Mouse (Mus musculus) erythroblast, embryonic 14.5 days (primary cell): ENCODE data around the gene Gpm6a. TPM values are rescaled to one million over a fixed set of nuclear protein-coding genes. Genes with fewer than 3 reads are reported as not detected.

ENCODE experiments used
- H3K27me3 ChIP-seq: 2 replicates; pipeline ENCODE4 v1.6.1; 2012; ENCODE audit warnings: inconsistent platforms; ENCODE audit not compliant: control insufficient read depth
- H3K36me3 ChIP-seq: 2 replicates; pipeline ENCODE4 v1.6.1; 2012; ENCODE audit warnings: mild to moderate bottlenecking, inconsistent platforms; ENCODE audit not compliant: control insufficient read depth
- H3K4me1 ChIP-seq: 2 replicates; pipeline ENCODE4 v1.6.1; 2012; ENCODE audit warnings: inconsistent platforms; ENCODE audit not compliant: control insufficient read depth
- H3K4me3 ChIP-seq: replicated peaks from 2 replicates; pipeline ENCODE3; 2012; ENCODE audit warnings: moderate library complexity, mild to moderate bottlenecking, inconsistent platforms
- H3K9me3 ChIP-seq: 2 replicates; pipeline ENCODE4 v1.6.1; 2012; ENCODE audit warnings: low read length, inconsistent platforms, mixed read lengths; ENCODE audit not compliant: control insufficient read depth
- GATA1 ChIP-seq: IDR thresholded peaks from 2 replicates; pipeline ENCODE4 v1.6.1; 2012; ENCODE audit warnings: low read length, inconsistent platforms, mixed read lengths
- TAL1 ChIP-seq: IDR thresholded peaks from 3 replicates; pipeline ENCODE4 v1.6.1; 2012; ENCODE audit warnings: low read length, inconsistent platforms, mixed read lengths
- polyA plus RNA-seq: library from polyadenylated mRNA; stranded (reverse); fragments of >175 nt; gene quantifications from 2 replicates; pipeline ENCODE4 v1.2.3, GENCODE M21; 2012

Gene Gpm6a
- polyA plus RNA-seq, 1 experiment = not detected

DNA sequence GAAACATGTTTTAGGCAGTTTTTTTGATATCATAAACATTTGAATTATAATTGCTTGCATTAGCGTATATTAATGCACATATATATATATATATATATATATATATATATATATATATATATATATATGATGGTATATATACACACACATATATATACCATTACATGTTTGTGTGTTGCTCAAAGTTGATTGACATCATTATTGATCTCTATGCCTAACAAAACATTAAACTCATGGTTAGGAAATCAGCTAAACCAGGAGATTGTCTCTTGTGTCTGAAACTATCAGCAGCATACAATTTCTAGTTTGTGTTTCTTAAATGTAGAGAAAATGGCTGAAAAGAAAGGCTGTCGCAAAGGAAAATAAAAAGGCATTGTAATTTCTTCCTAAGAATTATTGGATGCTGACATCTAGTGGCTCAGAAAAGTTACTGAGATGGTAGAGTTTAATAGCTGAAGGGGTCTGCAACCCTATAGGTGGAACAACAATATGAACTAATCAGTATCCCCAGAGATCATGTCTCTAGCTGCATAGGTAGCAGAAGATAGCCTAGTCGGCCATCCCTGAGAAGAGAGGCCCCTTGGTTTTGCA, 149.3 kb downstream of the Gpm6a start:
- H3K4me1 ChIP-seq = no peaks in the 10 kb centered on the region
- H3K27me3 ChIP-seq = no peaks in the 10 kb centered on the region
- H3K9me3 ChIP-seq = no peaks in the 10 kb centered on the region; the same call in none of the 2 replicates
- no peak overlapping the region for H3K4me3 ChIP-seq
- no peaks in the 10 kb centered on the region for H3K36me3 ChIP-seq
- TF ChIP-seq TAL1 = no peak
- TF ChIP-seq GATA1 = no peak

Other genes with a start within 250 kb of the Gpm6a start
- not detected in 2 replicates for gene Wdr17, start 67.7 kb upstream of the Gpm6a start, polyA plus RNA-seq